Mouse (Mus musculus) CH12.LX (cell line): ENCODE measurements at regions not wholly inside any gene's neighbourhood (a gene's known extent, or its start where the extent isn't known, plus 50 kb on each side); places are given as distances from the start of the nearest gene placed in this dataset.

Source experiments
- CHD2 ChIP-seq: IDR thresholded peaks from 2 replicates; pipeline ENCODE4 v1.6.1; 2011; ENCODE audit warnings: low read length, improper control_type of control experiment
- CTCF ChIP-seq, 2 experiments: IDR thresholded peaks in 1 of 2; conservative IDR thresholded peaks in 1 of 2; 2 replicates each; pipeline ENCODE4 v1.5.1; 2011 to 2012; ENCODE audit warnings: low read depth in 2 of 2, low read length in 2 of 2, improper control_type of control experiment in 1 of 2, inconsistent platforms in 1 of 2, mild to moderate bottlenecking in 1 of 2, moderate library complexity in 1 of 2
- ELF1 ChIP-seq: IDR thresholded peaks from 2 replicates; pipeline ENCODE4 v1.6.1; 2014; ENCODE audit warnings: low read depth, mild to moderate bottlenecking, inconsistent platforms, low read length, improper control_type of control experiment
- HCFC1 ChIP-seq: IDR thresholded peaks from 2 replicates; pipeline ENCODE4 v1.6.1; 2012; ENCODE audit warnings: low read depth, mild to moderate bottlenecking, inconsistent platforms, low read length, improper control_type of control experiment
- JUND ChIP-seq: conservative IDR thresholded peaks from 2 replicates; pipeline ENCODE4 v1.6.1; 2011; ENCODE audit warnings: low read depth, low read length, improper control_type of control experiment
- POLR2A ChIP-seq: IDR thresholded peaks from 2 replicates; pipeline ENCODE4 v1.6.1; 2011; ENCODE audit warnings: low read depth, mild to moderate bottlenecking, improper control_type of control experiment, low read length
- POLR2AphosphoS2 ChIP-seq: IDR thresholded peaks from 2 replicates; pipeline ENCODE4 v1.6.1; 2011; ENCODE audit warnings: low read depth, low read length, improper control_type of control experiment
- SIN3A ChIP-seq: IDR thresholded peaks from 2 replicates; pipeline ENCODE4 v1.6.1; 2012; ENCODE audit warnings: low read length, improper control_type of control experiment, inconsistent platforms
- TCF12 ChIP-seq: IDR thresholded peaks from 2 replicates; pipeline ENCODE4 v1.6.1; 2014; ENCODE audit warnings: low read depth, mild to moderate bottlenecking, inconsistent platforms, low read length, improper control_type of control experiment
- USF2 ChIP-seq: conservative IDR thresholded peaks from 2 replicates; pipeline ENCODE4 v1.6.1; 2011; ENCODE audit warnings: low read depth, low read length, improper control_type of control experiment
- ZMIZ1 ChIP-seq: IDR thresholded peaks from 2 replicates; pipeline ENCODE4 v1.6.1; 2012; ENCODE audit warnings: low read depth, mild to moderate bottlenecking, inconsistent platforms, low read length, improper control_type of control experiment

DNA sequence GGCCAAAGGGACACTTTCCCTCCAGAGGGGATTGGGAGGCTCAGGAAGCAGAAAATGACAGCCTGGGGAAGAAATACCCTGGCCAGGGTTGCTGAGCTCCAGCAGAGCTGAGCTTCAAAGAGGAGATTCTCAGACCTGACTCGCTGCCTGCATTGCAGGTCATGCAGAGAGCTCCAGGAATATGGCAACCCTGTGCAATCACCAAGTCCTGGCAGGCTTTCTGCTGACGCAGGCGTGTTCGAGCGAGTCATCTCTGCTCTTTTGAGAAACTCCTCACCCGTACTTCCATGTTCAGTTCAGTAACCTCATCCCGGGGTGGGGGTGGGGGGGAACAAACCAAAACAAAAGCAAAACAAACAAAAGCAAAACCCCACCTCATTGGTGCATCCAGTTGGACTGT, 89.9 kb upstream of the Spin1 start:
- TF ChIP-seq CTCF (conservative IDR thresholded peaks at IDR 0.05 in 1 of 2, IDR thresholded peaks at IDR 0.05 in 1 of 2; ENCODE audit: low read depth in 2 of 2, low read length in 2 of 2): no peak
- no peak for TF ChIP-seq POLR2A
- TF ChIP-seq ZMIZ1: no peak
- no peak for TF ChIP-seq JUND
- no peak for TF ChIP-seq TCF12
- TF ChIP-seq USF2: no peak
- no peak for TF ChIP-seq POLR2AphosphoS2
- TF ChIP-seq HCFC1: no peak
- TF ChIP-seq CHD2: no peak
- TF ChIP-seq ELF1: no peak
- no peak for TF ChIP-seq SIN3A
